Mouse (Mus musculus) MEL (cell line): Measurements from ENCODE around the gene Epha6. TPM values are rescaled to one million over a fixed set of nuclear protein-coding genes. Genes with fewer than 3 reads are reported as not detected.

ENCODE experiments used
- DNase-seq: peaks from one replicate; pipeline ENCODE4 v3.0.0; 2011; ENCODE audit warnings: low read depth, low spot score
- H3K27ac ChIP-seq: 2 replicates; pipeline ENCODE4 v1.5.1; 2012; ENCODE audit warnings: low read depth, mild to moderate bottlenecking, control low read depth, low read length, moderate library complexity; ENCODE audit not compliant: control insufficient read depth
- H3K27me3 ChIP-seq, 2 experiments: fragments of 150-350 bp in 1 of 2; sonication (generic) in 1 of 2; 2 replicates each; pipeline ENCODE4 v1.6.1; 2012; ENCODE audit warnings: low read length in 2 of 2, mild to moderate bottlenecking in 2 of 2, improper control_type of control experiment in 1 of 2, moderate library complexity in 1 of 2; ENCODE audit not compliant: insufficient read depth in 2 of 2, control insufficient read depth in 1 of 2
- H3K36me3 ChIP-seq, 2 experiments: 2 replicates each; pipeline ENCODE4 v1.6.1; 2012 to 2014; ENCODE audit warnings: low read length in 2 of 2, improper control_type of control experiment in 1 of 2, inconsistent platforms in 1 of 2, mild to moderate bottlenecking in 1 of 2; ENCODE audit not compliant: insufficient read depth in 2 of 2, control insufficient read depth in 1 of 2
- H3K4me1 ChIP-seq, 2 experiments: fragments of 150-350 bp in 1 of 2; sonication (generic) in 1 of 2; 2 replicates each; pipeline ENCODE4 v1.6.1; 2012; ENCODE audit warnings: low read length in 2 of 2, improper control_type of control experiment in 1 of 2, mild to moderate bottlenecking in 1 of 2; ENCODE audit not compliant: insufficient read depth in 2 of 2, control insufficient read depth in 1 of 2
- H3K4me3 ChIP-seq, 2 experiments: fragments of 150-350 bp in 1 of 2; sonication (generic) in 1 of 2; 2 replicates each; pipeline ENCODE4 v1.5.1; 2012; ENCODE audit warnings: low read depth in 2 of 2, low read length in 2 of 2, mild to moderate bottlenecking in 2 of 2, moderate library complexity in 2 of 2, control low read depth in 1 of 2, improper control_type of control experiment in 1 of 2; ENCODE audit not compliant: control insufficient read depth in 1 of 2, insufficient read depth in 1 of 2
- H3K79me2 ChIP-seq: 2 replicates; pipeline ENCODE4 v1.6.1; 2012; ENCODE audit warnings: mild to moderate bottlenecking, low read length, moderate library complexity; ENCODE audit not compliant: control insufficient read depth, poor library complexity, insufficient read depth
- H3K9ac ChIP-seq: 2 replicates; pipeline ENCODE4 v1.6.1; 2012; ENCODE audit warnings: low read depth, mild to moderate bottlenecking, control low read depth, low read length, moderate library complexity; ENCODE audit not compliant: control insufficient read depth, poor library complexity, severe bottlenecking
- H3K9me3 ChIP-seq: fragments of 150-350 bp; sonication (generic); replicated peaks from 2 replicates; pipeline ENCODE4 v1.6.1; 2012; ENCODE audit warnings: mild to moderate bottlenecking, low read length, improper control_type of control experiment, moderate library complexity; ENCODE audit not compliant: insufficient read depth
- CHD1 ChIP-seq: IDR thresholded peaks from 2 replicates; pipeline ENCODE4 v1.6.1; 2012; ENCODE audit warnings: low read depth, mild to moderate bottlenecking, inconsistent platforms, low read length, improper control_type of control experiment
- CTCF ChIP-seq, 3 experiments: IDR thresholded peaks in 2 of 3; conservative IDR thresholded peaks in 1 of 3; 2 replicates each; pipeline ENCODE4 v1.5.1; 2011 to 2012; ENCODE audit warnings: low read length in 3 of 3, low read depth in 2 of 3, mild to moderate bottlenecking in 2 of 3, improper control_type of control experiment in 1 of 3, inconsistent platforms in 1 of 3, mixed read lengths in 1 of 3, moderate library complexity in 1 of 3; ENCODE audit not compliant: control insufficient read depth in 1 of 3, insufficient read depth in 1 of 3, poor library complexity in 1 of 3, severe bottlenecking in 1 of 3
- E2F4 ChIP-seq: IDR thresholded peaks from 2 replicates; pipeline ENCODE4 v1.6.1; 2011; ENCODE audit warnings: low read depth, low read length, improper control_type of control experiment, borderline replicate concordance
- ELF1 ChIP-seq: IDR thresholded peaks from 2 replicates; pipeline ENCODE4 v1.6.1; 2014; ENCODE audit warnings: low read depth, mild to moderate bottlenecking, inconsistent platforms, low read length, improper control_type of control experiment, moderate library complexity
- EP300 ChIP-seq, 2 experiments: IDR thresholded peaks; 2 replicates each; pipeline ENCODE4 v1.6.1; 2011; ENCODE audit warnings: improper control_type of control experiment in 2 of 2, low read length in 2 of 2, low read depth in 1 of 2, mild to moderate bottlenecking in 1 of 2
- ETS1 ChIP-seq: IDR thresholded peaks from 2 replicates; pipeline ENCODE4 v1.6.1; 2012; ENCODE audit warnings: low read depth, mild to moderate bottlenecking, inconsistent platforms, low read length, improper control_type of control experiment, moderate library complexity
- HCFC1 ChIP-seq: IDR thresholded peaks from 2 replicates; pipeline ENCODE4 v1.6.1; 2012; ENCODE audit warnings: low read depth, mild to moderate bottlenecking, inconsistent platforms, low read length, improper control_type of control experiment, moderate library complexity
- MAX ChIP-seq: IDR thresholded peaks from 2 replicates; pipeline ENCODE4 v1.6.1; 2011; ENCODE audit warnings: low read length, improper control_type of control experiment
- MAZ ChIP-seq: IDR thresholded peaks from 2 replicates; pipeline ENCODE4 v1.6.1; 2012; ENCODE audit warnings: low read depth, mild to moderate bottlenecking, inconsistent platforms, low read length, improper control_type of control experiment
- MEF2A ChIP-seq: IDR thresholded peaks from 2 replicates; pipeline ENCODE4 v1.6.1; 2014; ENCODE audit warnings: low read depth, mild to moderate bottlenecking, inconsistent platforms, low read length, improper control_type of control experiment; ENCODE audit not compliant: poor library complexity, insufficient replicate concordance, severe bottlenecking; ENCODE audit errors: extremely low read depth
- MXI1 ChIP-seq: IDR thresholded peaks from 2 replicates; pipeline ENCODE4 v1.6.1; 2011; ENCODE audit warnings: mild to moderate bottlenecking, low read depth, low read length, improper control_type of control experiment
- MYB ChIP-seq: IDR thresholded peaks from 2 replicates; pipeline ENCODE4 v1.6.1; 2011; ENCODE audit warnings: mild to moderate bottlenecking, low read depth, low read length, improper control_type of control experiment
- MYC ChIP-seq: IDR thresholded peaks from 2 replicates; pipeline ENCODE4 v1.6.1; 2011; ENCODE audit warnings: low read depth, mild to moderate bottlenecking, low read length, improper control_type of control experiment, moderate library complexity
- POLR2A ChIP-seq, 2 experiments: IDR thresholded peaks; 2 replicates each; pipeline ENCODE4 v1.6.1; 2011 to 2012; ENCODE audit warnings: low read length in 2 of 2, mild to moderate bottlenecking in 2 of 2, control low read depth in 1 of 2, improper control_type of control experiment in 1 of 2, low read depth in 1 of 2, moderate library complexity in 1 of 2; ENCODE audit not compliant: control insufficient read depth in 1 of 2, insufficient read depth in 1 of 2, poor library complexity in 1 of 2
- POLR2AphosphoS2 ChIP-seq: IDR thresholded peaks from 2 replicates; pipeline ENCODE4 v1.6.1; 2011; ENCODE audit warnings: low read length, improper control_type of control experiment
- RCOR1 ChIP-seq: IDR thresholded peaks from 2 replicates; pipeline ENCODE4 v1.6.1; 2012; ENCODE audit warnings: low read depth, mild to moderate bottlenecking, inconsistent platforms, low read length, improper control_type of control experiment
- SIN3A ChIP-seq: IDR thresholded peaks from 2 replicates; pipeline ENCODE4 v1.6.1; 2012; ENCODE audit warnings: low read length, improper control_type of control experiment, inconsistent platforms
- TAL1 ChIP-seq: IDR thresholded peaks from 2 replicates; pipeline ENCODE4 v1.6.1; 2012; ENCODE audit warnings: mild to moderate bottlenecking, inconsistent platforms, low read length, moderate library complexity, mixed read lengths
- TCF12 ChIP-seq: IDR thresholded peaks from 2 replicates; pipeline ENCODE4 v1.6.1; 2014; ENCODE audit warnings: low read depth, mild to moderate bottlenecking, inconsistent platforms, low read length, improper control_type of control experiment, moderate library complexity
- UBTF ChIP-seq: IDR thresholded peaks from 2 replicates; pipeline ENCODE4 v1.6.1; 2012; ENCODE audit warnings: low read depth, mild to moderate bottlenecking, inconsistent platforms, low read length, improper control_type of control experiment, moderate library complexity, borderline replicate concordance; ENCODE audit not compliant: insufficient read depth
- USF1 ChIP-seq: IDR thresholded peaks from 2 replicates; pipeline ENCODE4 v1.6.1; 2014; ENCODE audit warnings: low read depth, mild to moderate bottlenecking, inconsistent platforms, low read length, improper control_type of control experiment, moderate library complexity
- ZMIZ1 ChIP-seq: IDR thresholded peaks from 2 replicates; pipeline ENCODE4 v1.6.1; 2012; ENCODE audit warnings: low read depth, mild to moderate bottlenecking, inconsistent platforms, low read length, improper control_type of control experiment, moderate library complexity
- ZNF384 ChIP-seq: IDR thresholded peaks from 2 replicates; pipeline ENCODE4 v1.6.1; 2012; ENCODE audit warnings: low read depth, mild to moderate bottlenecking, inconsistent platforms, low read length, improper control_type of control experiment
- polyA plus RNA-seq, 2 experiments: library from polyadenylated mRNA; stranded (reverse) in 1 of 2; unstranded in 1 of 2; fragments of >175 nt in 1 of 2; fragments of >200 nt in 1 of 2; gene quantifications; 2 replicates each; pipeline versions ENCODE4 v1.2.1 to v1.2.4; 2012; ENCODE audit warnings: low replicate concordance in 2 of 2, low read depth in 1 of 2; ENCODE audit not compliant: insufficient read length in 2 of 2, insufficient read depth in 1 of 2, missing spikeins in 1 of 2
- total RNA-seq: library from RNA; depleted of rRNA; stranded (reverse); fragments of 300-350 nt; gene quantifications from 2 replicates; pipeline ENCODE4 v1.2.3, GENCODE M21; 2012

Gene Epha6
- total and polyA plus RNA-seq, 3 experiments = not detected

- peaks cover 0 to 10% of the 10 kb centered on the region in 2 experiments; a peak in 2 of 4 replicates for H3K36me3 ChIP-seq
- no peak overlapping the region for H3K27ac ChIP-seq
- no peak for TF ChIP-seq MYC
- no peak for TF ChIP-seq CHD1
- TF ChIP-seq TCF12 = 0 out of 2 replicates have a peak, but pooled peaks have one; percentile 45
- TF ChIP-seq EP300 (IDR thresholded peaks at IDR 0.05; ENCODE audit: low read depth in 1 of 2, low read length in 2 of 2) = peak; percentile 6 to 55; a peak in 3 of 4 replicates
- no peak for TF ChIP-seq POLR2AphosphoS2
- TF ChIP-seq TAL1 = no peak
- TF ChIP-seq MYB = no peak
- TF ChIP-seq MAZ = no peak
- TF ChIP-seq RCOR1 = peak; percentile 28; the same call in 1 of the 2 replicates
- no peak for TF ChIP-seq ELF1
- no peak for TF ChIP-seq E2F4
- peaks cover 3 to 9% of the 10 kb centered on the region in 2 experiments; a peak in 2 of 4 replicates for H3K4me1 ChIP-seq
- H3K9ac ChIP-seq = no peak overlapping the region
- H3K9me3 ChIP-seq = no peaks in the 10 kb centered on the region
- no peak overlapping the region for H3K4me3 ChIP-seq
- DNase-seq = peak; percentile 23
- H3K27me3 ChIP-seq = no peaks in the 10 kb centered on the region
- no peaks in the 10 kb centered on the region for H3K79me2 ChIP-seq
These were observed 340.4 kb downstream of the Epha6 start for GRCm38 (mm10) chr16:60264719-60265508.

GRCm38 (mm10) chr16:60258151-60258635 is 347.1 kb downstream of the Epha6 start:
- no peak overlapping the region for H3K27ac ChIP-seq

GRCm38 (mm10) chr16:60257623-60258022 is 347.7 kb downstream of the Epha6 start:
- no peak for TF ChIP-seq TCF12
- no peak for TF ChIP-seq MYB
- no peak for TF ChIP-seq MEF2A
- TF ChIP-seq SIN3A = no peak
- no peak for TF ChIP-seq HCFC1
- no peak for TF ChIP-seq MXI1
- TF ChIP-seq TAL1 = no peak
- TF ChIP-seq MAZ = no peak
- no peak for TF ChIP-seq ETS1
- TF ChIP-seq E2F4 = no peak
- no peak for TF ChIP-seq CTCF (IDR thresholded peaks at IDR 0.05 in 2 of 3, conservative IDR thresholded peaks at IDR 0.05 in 1 of 3; ENCODE audit: control insufficient read depth in 1 of 3, insufficient read depth in 1 of 3, low read depth in 2 of 3, low read length in 3 of 3, poor library complexity in 1 of 3, severe bottlenecking in 1 of 3)
- no peak for TF ChIP-seq USF1
- no peak for TF ChIP-seq UBTF
- TF ChIP-seq ZMIZ1 = no peak
- no peak for TF ChIP-seq MYC
- TF ChIP-seq POLR2A (IDR thresholded peaks at IDR 0.05; ENCODE audit: control insufficient read depth in 1 of 2, insufficient read depth in 1 of 2, low read depth in 1 of 2, low read length in 2 of 2, poor library complexity in 1 of 2) = no peak
- TF ChIP-seq MAX = no peak
- no peak for DNase-seq

More at GRCm38 (mm10) chr16:60258151-60258635, 347.1 kb downstream of the Epha6 start:
- TF ChIP-seq MAX (no peak), ZNF384 (no peak)
- TF ChIP-seq, all 39 proteins: peak for 0
- Histone ChIP-seq H3K4me1 (peaks cover 0 to 7% of the 10 kb centered on the region in 2 experiments; a peak in 1 of 4 replicates), H3K9me3 (no peaks in the 10 kb centered on the region), H3K36me3 (peaks cover 0 to 10% of the 10 kb centered on the region in 2 experiments; a peak in 2 of 4 replicates), H3K4me3 (no peak overlapping the region), H3K27me3 (no peaks in the 10 kb centered on the region), H3K9ac (no peak overlapping the region), H3K79me2 (no peaks in the 10 kb centered on the region)
- no peak for DNase-seq

More at GRCm38 (mm10) chr16:60257623-60258022, 347.7 kb downstream of the Epha6 start:
- no peak overlapping the region for H3K9ac ChIP-seq
- peaks cover 0 to 7% of the 10 kb centered on the region in 2 experiments; a peak in 1 of 4 replicates for H3K4me1 ChIP-seq
- no peak overlapping the region for H3K27ac ChIP-seq
- no peaks in the 10 kb centered on the region for H3K9me3 ChIP-seq
- no peak overlapping the region for H3K4me3 ChIP-seq
- H3K27me3 ChIP-seq = no peaks in the 10 kb centered on the region
- H3K79me2 ChIP-seq = no peaks in the 10 kb centered on the region
- H3K36me3 ChIP-seq = peaks cover 0 to 10% of the 10 kb centered on the region in 2 experiments; a peak in 2 of 4 replicates
